Mouse (Mus musculus) erythroid progenitor cell, adult 5-6 weeks (primary cell): ENCODE measurements around the gene Lbx2. TPM values are rescaled to one million over a fixed set of nuclear protein-coding genes. Genes with fewer than 3 reads are reported as not detected.

Source experiments
- ATAC-seq: replicated peaks from 2 replicates; pipeline ENCODE4 v1.8.0; 2016; ENCODE audit warnings: moderate number of reproducible peaks, mild to moderate bottlenecking, moderate TSS enrichment, inconsistent platforms; ENCODE audit not compliant: poor library complexity, low FRiP score, severe bottlenecking
- total RNA-seq, 2 experiments: library from RNA; stranded (forward) in 1 of 2; stranded (reverse) in 1 of 2; fragments of 150-400 nt in 1 of 2; fragments of 186-747, 209-891 nt in 1 of 2; gene quantifications; 2 replicates each; pipeline versions ENCODE4 v1.2.3 to v1.2.4; 2015 to 2017; ENCODE audit warnings: low replicate concordance in 2 of 2

Lbx2 gene
- total RNA-seq, 2 experiments from 2014 or later, result not detected

- ATAC-seq, result peak; percentile 67
Measured at GRCm38 (mm10) chr6:83124851-83125312, 38.7 kb downstream of the Lbx2 start.

- no peak for ATAC-seq
Measured at GRCm38 (mm10) chr6:83125331-83125730, 39.2 kb downstream of the Lbx2 start, which contains the start of gene Ino80b. TSS of gene Ino80b (minus strand) at chr6:83125431.

GRCm38 (mm10) chr6:83127419-83127818, 41.3 kb downstream of the Lbx2 start:
- no peak for ATAC-seq

GRCm38 (mm10) chr6:83131469-83132034, 45.4 kb downstream of the Lbx2 start:
- ATAC-seq, result no peak

- no peak for ATAC-seq
Measured at GRCm38 (mm10) chr6:83132176-83132919, 46.2 kb downstream of the Lbx2 start.

GRCm38 (mm10) chr6:83134226-83134625, 48.1 kb downstream of the Lbx2 start:
- ATAC-seq, result no peak

- no peak for ATAC-seq
Measured at GRCm38 (mm10) chr6:83134951-83135513, 48.9 kb downstream of the Lbx2 start, which contains the start of gene Rtkn. TSS of gene Rtkn (plus strand) at chr6:83135463.

- no peak for ATAC-seq
Measured at GRCm38 (mm10) chr6:83135571-83136161, 49.5 kb downstream of the Lbx2 start.

- ATAC-seq, result no peak
Measured at GRCm38 (mm10) chr6:83136291-83136880, 50.2 kb downstream of the Lbx2 start.

GRCm38 (mm10) chr6:83136881-83137575, 50.9 kb downstream of the Lbx2 start:
- no peak for ATAC-seq

GRCm38 (mm10) chr6:83137576-83137950, 51.4 kb downstream of the Lbx2 start:
- no peak for ATAC-seq

Other genes with a start within 250 kb of the Lbx2 start
- gene Sema4f, start 146.6 kb upstream of the Lbx2 start, total RNA-seq (2015; ENCODE audit: low replicate concordance), result not detected in 2 replicates
- 0.39 TPM in 1 of 2 replicates, not detected in the other for gene Sema4f, start 146.6 kb upstream of the Lbx2 start, total RNA-seq (2017; ENCODE audit: low replicate concordance)
- 4.6 and 12.6 TPM in 2 replicates for gene M1ap, start 139.5 kb upstream of the Lbx2 start, total RNA-seq (2015; ENCODE audit: low replicate concordance)
- 2.6 and 19.8 TPM in 2 replicates for gene M1ap, start 139.5 kb upstream of the Lbx2 start, total RNA-seq (2017; ENCODE audit: low replicate concordance)
- 20.5 and 27.4 TPM in 2 replicates for gene Dok1, start 52.9 kb upstream of the Lbx2 start, total RNA-seq (2015; ENCODE audit: low replicate concordance)
- 26.9 and 34.7 TPM in 2 replicates for gene Dok1, start 52.9 kb upstream of the Lbx2 start, total RNA-seq (2017; ENCODE audit: low replicate concordance)
- gene Loxl3, start 52.2 kb upstream of the Lbx2 start, total RNA-seq (2015; ENCODE audit: low replicate concordance), result 0.84 and 3.6 TPM in 2 replicates
- 0.38 and 3.2 TPM in 2 replicates for gene Loxl3, start 52.2 kb upstream of the Lbx2 start, total RNA-seq (2017; ENCODE audit: low replicate concordance)
- gene Aup1, start 31.8 kb upstream of the Lbx2 start, total RNA-seq (2015; ENCODE audit: low replicate concordance), result 275 and 371 TPM in 2 replicates
- gene Aup1, start 31.8 kb upstream of the Lbx2 start, total RNA-seq (2017; ENCODE audit: low replicate concordance), result 190 and 242 TPM in 2 replicates
- 114 and 126 TPM in 2 replicates for gene Htra2, start 31.1 kb upstream of the Lbx2 start, total RNA-seq (2015; ENCODE audit: low replicate concordance)
- gene Htra2, start 31.1 kb upstream of the Lbx2 start, total RNA-seq (2017; ENCODE audit: low replicate concordance), result 65.7 and 87.8 TPM in 2 replicates
- gene Dqx1, start 28.5 kb upstream of the Lbx2 start, total RNA-seq (2015; ENCODE audit: low replicate concordance), result 2.5 and 6.8 TPM in 2 replicates
- gene Dqx1, start 28.5 kb upstream of the Lbx2 start, total RNA-seq (2017; ENCODE audit: low replicate concordance), result 3.7 and 3.9 TPM in 2 replicates
- not detected in 2 replicates for gene Tlx2, start 16.1 kb upstream of the Lbx2 start, total RNA-seq (2015; ENCODE audit: low replicate concordance)
- gene Tlx2, start 16.1 kb upstream of the Lbx2 start, total RNA-seq (2017; ENCODE audit: low replicate concordance), result not detected in 2 replicates
- gene Pcgf1, start 8.5 kb upstream of the Lbx2 start, total RNA-seq (2015; ENCODE audit: low replicate concordance), result 49.5 and 81.1 TPM in 2 replicates
- 7.6 and 21.1 TPM in 2 replicates for gene Pcgf1, start 8.5 kb upstream of the Lbx2 start, total RNA-seq (2017; ENCODE audit: low replicate concordance)
- 1.1 TPM in 1 of 2 replicates, not detected in the other for gene Ccdc142, start 15.2 kb downstream of the Lbx2 start, total RNA-seq (2015; ENCODE audit: low replicate concordance)
- 3.7 TPM in 1 of 2 replicates, not detected in the other for gene Ccdc142, start 15.2 kb downstream of the Lbx2 start, total RNA-seq (2017; ENCODE audit: low replicate concordance)
- 2.9 TPM in 1 of 2 replicates, not detected in the other for gene Gm42688, start 15.2 kb downstream of the Lbx2 start, total RNA-seq (2015; ENCODE audit: low replicate concordance)
- gene Gm42688, start 15.2 kb downstream of the Lbx2 start, total RNA-seq (2017; ENCODE audit: low replicate concordance), result 1.1 and 3.5 TPM in 2 replicates
- gene Mrpl53, start 22.7 kb downstream of the Lbx2 start, total RNA-seq (2015; ENCODE audit: low replicate concordance), result 49.5 and 61.6 TPM in 2 replicates
- 36.2 and 38.0 TPM in 2 replicates for gene Mrpl53, start 22.7 kb downstream of the Lbx2 start, total RNA-seq (2017; ENCODE audit: low replicate concordance)
- gene Mogs, start 29.1 kb downstream of the Lbx2 start, total RNA-seq (2015; ENCODE audit: low replicate concordance), result 4.6 and 14.4 TPM in 2 replicates
- gene Mogs, start 29.1 kb downstream of the Lbx2 start, total RNA-seq (2017; ENCODE audit: low replicate concordance), result 13.1 and 17.1 TPM in 2 replicates
- 42.3 and 48.7 TPM in 2 replicates for gene Wbp1, start 35.2 kb downstream of the Lbx2 start, total RNA-seq (2015; ENCODE audit: low replicate concordance)
- 77.9 and 83.6 TPM in 2 replicates for gene Wbp1, start 35.2 kb downstream of the Lbx2 start, total RNA-seq (2017; ENCODE audit: low replicate concordance)
- gene Ino80b, start 39.1 kb downstream of the Lbx2 start, total RNA-seq (2015; ENCODE audit: low replicate concordance), result 5.8 and 7.5 TPM in 2 replicates
- gene Ino80b, start 39.1 kb downstream of the Lbx2 start, total RNA-seq (2017; ENCODE audit: low replicate concordance), result 7.4 and 24.1 TPM in 2 replicates
- gene Rtkn, start 49.1 kb downstream of the Lbx2 start, total RNA-seq (2015; ENCODE audit: low replicate concordance), result not detected in 2 replicates
- 0.30 TPM in 1 of 2 replicates, not detected in the other for gene Rtkn, start 49.1 kb downstream of the Lbx2 start, total RNA-seq (2017; ENCODE audit: low replicate concordance)
- gene Wdr54, start 70.0 kb downstream of the Lbx2 start, total RNA-seq (2015; ENCODE audit: low replicate concordance), result not detected in 2 replicates
- gene Wdr54, start 70.0 kb downstream of the Lbx2 start, total RNA-seq (2017; ENCODE audit: low replicate concordance), result not detected in 2 replicates
- not detected in 2 replicates for gene 1700003E16Rik, start 70.0 kb downstream of the Lbx2 start, total RNA-seq (2015; ENCODE audit: low replicate concordance)
- gene 1700003E16Rik, start 70.0 kb downstream of the Lbx2 start, total RNA-seq (2017; ENCODE audit: low replicate concordance), result not detected in 2 replicates
- 27.7 and 33.5 TPM in 2 replicates for gene Dctn1, start 79.6 kb downstream of the Lbx2 start, total RNA-seq (2015; ENCODE audit: low replicate concordance)
- gene Dctn1, start 79.6 kb downstream of the Lbx2 start, total RNA-seq (2017; ENCODE audit: low replicate concordance), result 74.6 and 104 TPM in 2 replicates
- not detected in 2 replicates for gene Slc4a5, start 133.5 kb downstream of the Lbx2 start, total RNA-seq (2015; ENCODE audit: low replicate concordance)
- 0.39 TPM in 1 of 2 replicates, not detected in the other for gene Slc4a5, start 133.5 kb downstream of the Lbx2 start, total RNA-seq (2017; ENCODE audit: low replicate concordance)
- 34.8 and 56.6 TPM in 2 replicates for gene Mthfd2, start 239.5 kb downstream of the Lbx2 start, total RNA-seq (2015; ENCODE audit: low replicate concordance)
- gene Mthfd2, start 239.5 kb downstream of the Lbx2 start, total RNA-seq (2017; ENCODE audit: low replicate concordance), result 37.2 and 37.9 TPM in 2 replicates
- 94.3 and 94.8 TPM in 2 replicates for gene Mob1a, start 239.6 kb downstream of the Lbx2 start, total RNA-seq (2015; ENCODE audit: low replicate concordance)
- gene Mob1a, start 239.6 kb downstream of the Lbx2 start, total RNA-seq (2017; ENCODE audit: low replicate concordance), result 88.7 and 102 TPM in 2 replicates